Mouse (Mus musculus) NIH3T3 (cell line): ENCODE measurements at regions not wholly inside any gene's neighbourhood (a gene's known extent, or its start where the extent isn't known, plus 50 kb on each side); places are given as distances from the start of the nearest gene placed in this dataset.

Experiments used
- DNase-seq: peaks from one replicate; pipeline ENCODE4 v3.0.0-alpha.2; 2012; ENCODE audit warnings: low read depth

DNA sequence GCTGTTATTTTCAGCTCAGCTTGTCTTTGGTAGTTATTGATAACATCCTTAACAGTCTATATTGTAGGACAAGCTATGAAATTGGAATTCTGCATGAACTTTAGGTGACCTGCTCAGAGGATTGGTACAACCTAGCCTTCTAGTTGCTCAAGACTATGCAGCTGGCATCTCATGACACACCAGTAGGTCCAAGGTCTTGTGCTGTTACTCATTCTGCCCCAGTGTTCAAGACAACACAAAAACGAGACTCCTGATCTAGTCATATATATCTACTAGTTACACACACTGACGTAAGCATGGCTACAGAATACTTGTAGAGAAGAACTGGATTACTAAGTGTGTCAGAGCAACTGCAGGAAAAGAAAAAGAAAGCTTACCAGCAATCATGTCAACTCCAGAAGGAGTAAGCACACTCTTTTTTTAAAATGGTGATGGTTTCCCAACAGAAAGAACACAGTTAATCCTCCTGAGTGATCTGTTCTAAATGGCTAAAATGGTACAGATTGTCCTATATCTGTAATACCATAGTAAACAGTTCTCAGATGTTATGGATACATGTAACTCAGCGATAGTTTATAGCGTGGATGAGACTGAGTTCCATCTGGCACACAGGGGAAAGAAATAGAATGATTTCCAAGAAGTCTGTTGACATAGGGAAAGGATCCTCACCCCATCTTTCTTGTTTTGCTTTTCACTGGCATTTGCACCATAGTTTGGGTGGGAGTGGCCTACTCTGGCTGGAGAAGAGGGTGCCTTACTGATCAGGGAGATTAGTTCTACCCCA, 85.4 kb upstream of the Gm11146 start:
- DNase-seq = peak; percentile 22

DNA sequence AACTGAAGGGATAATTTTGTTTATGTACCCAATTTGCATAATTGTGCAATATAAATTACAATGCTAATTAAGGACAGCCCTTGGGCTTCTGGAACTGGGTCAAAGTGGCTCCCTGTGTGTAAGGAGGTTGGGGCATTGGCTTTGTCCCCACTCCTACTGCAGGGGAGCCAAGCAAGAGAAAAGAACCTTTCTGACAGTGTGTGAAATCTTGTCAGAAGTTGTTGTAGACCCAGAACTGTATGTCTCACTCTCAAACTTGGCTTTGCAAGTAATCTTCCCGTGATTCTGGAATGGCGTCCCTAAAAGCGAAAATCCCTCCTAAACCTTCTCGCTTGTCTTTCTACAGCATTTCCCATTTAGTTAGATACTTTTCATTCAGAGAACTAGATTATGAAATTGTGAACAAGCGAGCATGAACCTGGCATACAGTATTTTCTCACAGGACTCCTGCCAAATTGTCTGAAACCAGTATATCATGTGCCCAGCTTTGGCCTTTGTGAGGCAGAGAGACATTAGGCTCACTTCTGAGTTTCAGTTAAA, 83.8 kb upstream of the Gm11146 start:
- DNase-seq = peak; percentile 15

DNA sequence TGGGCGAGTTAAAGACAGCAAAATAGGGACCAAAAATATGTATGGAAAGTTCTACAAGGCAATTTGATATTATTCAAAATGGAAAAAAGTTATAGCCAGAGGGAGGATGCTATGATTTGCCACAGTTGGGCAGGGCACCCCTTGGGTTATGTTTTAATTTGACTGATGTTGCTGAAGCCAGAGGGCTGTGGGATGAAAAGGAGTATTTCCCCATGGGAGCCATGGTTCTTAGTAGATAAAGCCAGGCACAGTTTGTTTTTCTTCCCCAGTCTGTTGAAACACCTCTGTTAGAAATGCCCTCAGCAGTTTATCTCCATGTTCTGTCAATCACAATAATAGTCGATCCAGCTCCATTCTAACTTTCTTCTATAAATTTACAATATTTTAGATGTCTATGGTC, 82.6 kb upstream of the Gm11146 start:
- DNase-seq = no peak

- no peak for DNase-seq
Measured at GRCm38 (mm10) chr16:77679234-77679633, 77.3 kb upstream of the Gm11146 start.

GRCm38 (mm10) chr16:77676805-77677204, 74.9 kb upstream of the Gm11146 start:
- no peak for DNase-seq

- DNase-seq = no peak
Measured at GRCm38 (mm10) chr16:77675885-77676597, 74.1 kb upstream of the Gm11146 start.

DNA sequence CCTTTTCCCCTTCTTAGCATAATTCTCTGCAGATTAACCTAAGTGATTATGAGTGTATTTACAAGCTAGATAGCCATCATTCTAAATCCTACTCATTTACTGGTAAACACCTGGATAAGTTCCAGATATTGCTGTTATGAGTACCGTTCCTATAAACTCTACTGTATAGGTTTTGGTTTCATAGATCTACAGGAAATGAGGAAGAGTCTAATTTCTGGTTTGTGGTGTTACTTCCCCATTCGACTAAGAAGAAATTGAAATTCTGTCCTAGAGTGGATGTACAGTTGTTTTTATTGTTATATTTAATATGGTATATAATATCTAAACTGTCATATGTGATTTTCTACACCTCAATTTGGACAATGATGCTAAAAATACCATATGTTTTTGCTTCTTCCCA, 69.4 kb upstream of the Gm11146 start:
- DNase-seq = no peak

DNA sequence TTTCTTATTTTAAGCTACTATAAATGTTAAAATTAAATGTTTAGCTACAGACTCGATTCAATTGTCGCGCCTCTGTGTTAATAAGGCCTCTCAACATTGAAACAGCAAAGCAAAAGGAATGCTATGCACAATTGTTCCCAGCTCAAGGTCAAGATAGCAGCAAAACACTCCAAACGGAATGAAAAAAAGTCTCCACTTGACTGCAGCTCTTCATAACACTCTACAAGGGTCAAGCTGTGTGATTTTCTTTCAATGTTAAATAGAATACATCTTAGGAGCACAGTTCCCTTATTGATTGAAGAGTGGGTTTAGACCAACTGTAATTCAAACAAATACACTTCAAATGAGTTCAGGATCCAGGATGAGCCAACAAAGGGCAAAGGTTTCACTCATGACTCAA, 63.9 kb upstream of the Gm11146 start:
- no peak for DNase-seq

GRCm38 (mm10) chr16:77662107-77662518, 60.2 kb upstream of the Gm11146 start:
- no peak for DNase-seq

DNA sequence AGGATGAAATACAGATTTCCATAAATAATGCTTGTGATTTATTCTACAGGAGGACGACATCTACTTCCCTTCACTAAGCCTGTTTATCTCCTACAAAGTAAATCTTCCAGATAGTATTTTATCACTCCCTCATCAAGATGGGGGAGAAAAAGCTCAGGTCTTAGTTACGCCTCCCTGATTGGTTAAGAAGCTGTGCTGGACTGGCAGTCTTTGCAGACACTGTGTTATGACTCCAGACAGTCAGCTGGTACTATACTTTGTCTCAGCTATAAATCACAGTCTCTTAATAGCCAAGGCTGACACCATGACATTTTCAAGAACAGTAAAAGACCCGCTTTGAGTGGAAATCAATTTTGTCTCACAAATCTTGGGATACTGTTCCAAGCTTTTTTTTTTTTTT, 51.4 kb upstream of the Gm11146 start:
- no peak for DNase-seq
